Comparison of ENCODE assay signal across 17 mouse cellular contexts in genomic region chr11:60360631-60361201, GRCm38 (mm10). TPM values are rescaled to one million over a fixed set of nuclear protein-coding genes. Genes with fewer than 3 reads are reported as not detected.
DNase-seq lines count a peak whose midpoint lies in the region; ATAC-seq and TF ChIP-seq lines count a peak whose summit lies in the region.
"Had no signal": no experiment of that assay in that cellular context is flagged by ENCODE, and none has a peak within 500 bp of the region (broad histone marks: within the 10 kb centered on the region; RNA-seq: fewer than 3 reads in every experiment).

No protein-coding gene starts in this region.

- no peak for ATAC-seq in intestine, embryonic 16.5 days
- no peak for ATAC-seq in intestine, embryonic 15.5 days
- no peak for ATAC-seq in hindbrain, embryonic 11.5 days (ENCODE audit: low FRiP score)

- H3K27ac ChIP-seq in intestine, embryonic 16.5 days (ENCODE audit: low read length) = 0 out of 2 replicates have a peak overlapping the region, but pooled peaks have one; percentile 8
- no peak overlapping the region for H3K27ac ChIP-seq in intestine, embryonic 15.5 days
- H3K27ac ChIP-seq in cortical plate, adult 2 months (ENCODE audit: insufficient read depth, low read length) = peak overlapping the region; percentile 10; the same call in 1 of the 2 replicates
- H3K27ac ChIP-seq in hindbrain, embryonic 11.5 days (ENCODE audit: low read depth, low read length) = no peak overlapping the region
- H3K27ac ChIP-seq: forebrain, embryonic 12.5 days; hindbrain, embryonic 12.5 days; limb, embryonic 12.5 days; liver, embryonic 15.5 days; neural tube, embryonic 13.5 days had no signal

- no peak for TF ChIP-seq POLR2A in cortical plate, adult 2 months (IDR thresholded peaks at IDR 0.05; ENCODE audit: extremely low read depth, insufficient read depth, low read length)

- H3K27me3 ChIP-seq in intestine, embryonic 16.5 days (replicated peaks; ENCODE audit: control insufficient read depth, insufficient read depth, low read length) = no peaks in the 10 kb centered on the region
- no peaks in the 10 kb centered on the region for H3K27me3 ChIP-seq in intestine, embryonic 15.5 days (replicated peaks)
- no peaks in the 10 kb centered on the region for H3K27me3 ChIP-seq in hindbrain, embryonic 11.5 days (ENCODE audit: control insufficient read depth, insufficient read depth, low read length)
- H3K27me3 ChIP-seq: forebrain, embryonic 12.5 days; hindbrain, embryonic 12.5 days; limb, embryonic 12.5 days; neural tube, embryonic 13.5 days had no signal

- H3K36me3 ChIP-seq in intestine, embryonic 16.5 days (ENCODE audit: control insufficient read depth, insufficient read depth, low read length) = no peaks in the 10 kb centered on the region
- H3K36me3 ChIP-seq in intestine, embryonic 15.5 days = no peaks in the 10 kb centered on the region
- H3K36me3 ChIP-seq in hindbrain, embryonic 11.5 days (ENCODE audit: control insufficient read depth, insufficient read depth, low read length) = no peaks in the 10 kb centered on the region
- H3K36me3 ChIP-seq: forebrain, embryonic 12.5 days; hindbrain, embryonic 12.5 days; limb, embryonic 12.5 days; liver, embryonic 15.5 days; neural tube, embryonic 13.5 days had no signal

- intact Hi-C loops in heart, postnatal 10 days (cut with DNase I) = no loop called here

- WGBS in intestine, embryonic 16.5 days = 77% methylated on average over 5 of the region's 5 CpGs
- WGBS in intestine, embryonic 15.5 days = 74% methylated on average over 5 of the region's 5 CpGs
- WGBS in hindbrain, embryonic 11.5 days = 79% methylated on average over 5 of the region's 5 CpGs

- H3K4me3 ChIP-seq in intestine, embryonic 16.5 days (ENCODE audit: low read length) = no peak overlapping the region
- H3K4me3 ChIP-seq in intestine, embryonic 15.5 days (replicated peaks) = no peak overlapping the region
- H3K4me3 ChIP-seq in cortical plate, adult 2 months (ENCODE audit: insufficient read depth, low read length) = no peak overlapping the region
- H3K4me3 ChIP-seq in hindbrain, embryonic 11.5 days (ENCODE audit: low read depth, low read length) = no peak overlapping the region
- H3K4me3 ChIP-seq: forebrain, embryonic 12.5 days; hindbrain, embryonic 12.5 days; limb, embryonic 12.5 days; liver, embryonic 15.5 days; megakaryocyte, embryonic 14.5 days; neural tube, embryonic 13.5 days had no signal

- no peak overlapping the region for H3K9ac ChIP-seq in intestine, embryonic 16.5 days (ENCODE audit: low read depth, low read length)
- H3K9ac ChIP-seq in intestine, embryonic 15.5 days = no peak overlapping the region
- no peak overlapping the region for H3K9ac ChIP-seq in hindbrain, embryonic 11.5 days (ENCODE audit: low read depth, low read length)
- H3K9ac ChIP-seq: forebrain, embryonic 12.5 days; hindbrain, embryonic 12.5 days; limb, embryonic 12.5 days; liver, embryonic 15.5 days; neural tube, embryonic 13.5 days had no signal

- TF ChIP-seq CTCF in cortical plate, adult 2 months (IDR thresholded peaks at IDR 0.05; ENCODE audit: extremely low read depth, insufficient read depth, low read length) = no peak

- H3K9me3 ChIP-seq in intestine, embryonic 16.5 days (ENCODE audit: control insufficient read depth, low read length) = no peaks in the 10 kb centered on the region
- H3K9me3 ChIP-seq in intestine, embryonic 15.5 days = no peaks in the 10 kb centered on the region
- no peaks in the 10 kb centered on the region for H3K9me3 ChIP-seq in hindbrain, embryonic 11.5 days (ENCODE audit: control insufficient read depth, low read length)
- H3K9me3 ChIP-seq: forebrain, embryonic 12.5 days; hindbrain, embryonic 12.5 days; limb, embryonic 12.5 days; liver, embryonic 15.5 days; megakaryocyte, embryonic 14.5 days; neural tube, embryonic 13.5 days had no signal

- peak; percentile 29 to 36 for DNase-seq in heart, postnatal 10 days
- peak; percentile 40 for DNase-seq in lung, postnatal 10 days
- no peak for DNase-seq in cerebellum, postnatal 14 days
- DNase-seq in layer of hippocampus, postnatal 14 days (ENCODE audit: low spot score in 2 of 2) = no peak
- DNase-seq in hindbrain, embryonic 11.5 days (ENCODE audit: low spot score) = no peak
- DNase-seq: adrenal gland, postnatal 14 days; retina, postnatal 1 day had no signal

- no peak overlapping the region for H3K4me2 ChIP-seq in intestine, embryonic 16.5 days (ENCODE audit: low read depth, low read length)
- H3K4me2 ChIP-seq in intestine, embryonic 15.5 days (replicated peaks) = no peak overlapping the region
- H3K4me2 ChIP-seq in hindbrain, embryonic 11.5 days (replicated peaks; ENCODE audit: low read depth, low read length) = no peak overlapping the region
- H3K4me2 ChIP-seq: forebrain, embryonic 12.5 days; hindbrain, embryonic 12.5 days; limb, embryonic 12.5 days; liver, embryonic 15.5 days; neural tube, embryonic 13.5 days had no signal

- H3K4me1 ChIP-seq in intestine, embryonic 16.5 days (ENCODE audit: control insufficient read depth, insufficient read depth, low read length) = no peaks in the 10 kb centered on the region
- no peaks in the 10 kb centered on the region for H3K4me1 ChIP-seq in intestine, embryonic 15.5 days (replicated peaks)
- no peaks in the 10 kb centered on the region for H3K4me1 ChIP-seq in cortical plate, adult 2 months (ENCODE audit: control insufficient read depth, insufficient read depth, low read length)
- no peaks in the 10 kb centered on the region for H3K4me1 ChIP-seq in hindbrain, embryonic 11.5 days (replicated peaks; ENCODE audit: control insufficient read depth, insufficient read depth, low read length)
- H3K4me1 ChIP-seq: forebrain, embryonic 12.5 days; hindbrain, embryonic 12.5 days; liver, embryonic 15.5 days; neural tube, embryonic 13.5 days had no signal

RNA-seq across cellular contexts. Expression of gene Drc3, which starts 7.6 kb away (rescaled TPM):
- 1.9 and 2.2 TPM in 2 replicates for polyA plus RNA-seq in intestine, embryonic 16.5 days (2015; fragmentation: Nextera tagmentation; extraction: Ambion mirVana)
- 1.9 and 2.1 TPM in 2 replicates for polyA plus RNA-seq in intestine, embryonic 15.5 days (2015; fragmentation: Nextera tagmentation; extraction: Ambion mirVana)
- polyA plus RNA-seq in cortical plate, adult 2 months (2012; rRNA removed) = 14.2 and 17.3 TPM in 2 replicates
- 1 to 10 TPM; 1.6 to 2.3 TPM for total RNA-seq in heart, postnatal 10 days (2021)
- total RNA-seq in layer of hippocampus, postnatal 14 days (2021) = 1 to 10 TPM; 5.2 to 7.3 TPM
- 6.6 and 7.0 TPM in 2 replicates for polyA plus RNA-seq in hindbrain, embryonic 11.5 days (2014; fragmentation: Nextera tagmentation; extraction: Ambion mirVana)
- polyA plus RNA-seq: C2C12 had no signal

RNA-seq across cellular contexts. Expression of gene Tom1l2, which starts 8.0 kb away (rescaled TPM):
- 29.6 and 33.8 TPM in 2 replicates for polyA plus RNA-seq in intestine, embryonic 16.5 days (2015; fragmentation: Nextera tagmentation; extraction: Ambion mirVana)
- 22.3 and 27.1 TPM in 2 replicates for polyA plus RNA-seq in intestine, embryonic 15.5 days (2015; fragmentation: Nextera tagmentation; extraction: Ambion mirVana)
- polyA plus RNA-seq in cortical plate, adult 2 months (2012; rRNA removed) = 204 and 213 TPM in 2 replicates
- 100 to 1,000 TPM in 1 of 2 experiments, 10 to 100 TPM in 1; 97.3 to 100 TPM for total RNA-seq in heart, postnatal 10 days (2021)
- total RNA-seq in layer of hippocampus, postnatal 14 days (2021) = 100 to 1,000 TPM; 140 to 147 TPM
- polyA plus RNA-seq in hindbrain, embryonic 11.5 days (2014; fragmentation: Nextera tagmentation; extraction: Ambion mirVana) = 13.9 and 15.8 TPM in 2 replicates

RNA-seq across cellular contexts. Expression of gene Gid4, which starts 56.2 kb away (rescaled TPM):
- polyA plus RNA-seq in intestine, embryonic 16.5 days (2015; fragmentation: Nextera tagmentation; extraction: Ambion mirVana) = 20.4 and 22.4 TPM in 2 replicates
- polyA plus RNA-seq in intestine, embryonic 15.5 days (2015; fragmentation: Nextera tagmentation; extraction: Ambion mirVana) = 24.5 and 24.6 TPM in 2 replicates
- polyA plus RNA-seq in cortical plate, adult 2 months (2012; rRNA removed) = 45.0 and 46.6 TPM in 2 replicates
- total RNA-seq in heart, postnatal 10 days (2021) = 10 to 100 TPM; 25.7 to 31.8 TPM
- 10 to 100 TPM; 40.1 to 40.5 TPM for total RNA-seq in layer of hippocampus, postnatal 14 days (2021)
- 26.0 and 28.7 TPM in 2 replicates for polyA plus RNA-seq in hindbrain, embryonic 11.5 days (2014; fragmentation: Nextera tagmentation; extraction: Ambion mirVana)

RNA-seq across cellular contexts. Expression of gene Atpaf2, which starts 57.5 kb away (rescaled TPM):
- 72.0 and 78.9 TPM in 2 replicates for polyA plus RNA-seq in intestine, embryonic 16.5 days (2015; fragmentation: Nextera tagmentation; extraction: Ambion mirVana)
- polyA plus RNA-seq in intestine, embryonic 15.5 days (2015; fragmentation: Nextera tagmentation; extraction: Ambion mirVana) = 57.6 and 62.7 TPM in 2 replicates
- 28.8 and 29.8 TPM in 2 replicates for polyA plus RNA-seq in cortical plate, adult 2 months (2012; rRNA removed)
- total RNA-seq in heart, postnatal 10 days (2021) = 10 to 100 TPM; 43.8 to 55.5 TPM
- 10 to 100 TPM; 28.7 to 29.1 TPM for total RNA-seq in layer of hippocampus, postnatal 14 days (2021)
- polyA plus RNA-seq in hindbrain, embryonic 11.5 days (2014; fragmentation: Nextera tagmentation; extraction: Ambion mirVana) = 38.0 and 38.1 TPM in 2 replicates

Comparison
In these comparisons a context has a peak if more than half of its experiments do, and no peak if none do; other contexts are left out.
1. H3K27ac ChIP-seq: peak in intestine, embryonic 16.5 days (single experiment) and cortical plate, adult 2 months (single experiment); none in intestine, embryonic 15.5 days (single experiment) and hindbrain, embryonic 11.5 days (single experiment).
2. DNase-seq: peak in heart, postnatal 10 days (2 of 2) and lung, postnatal 10 days (single experiment); none in cerebellum, postnatal 14 days (0 of 2), layer of hippocampus, postnatal 14 days (0 of 2) and hindbrain, embryonic 11.5 days (single experiment).